ENCODE assay signal across 8 mouse cellular contexts in the genomic region with DNA sequence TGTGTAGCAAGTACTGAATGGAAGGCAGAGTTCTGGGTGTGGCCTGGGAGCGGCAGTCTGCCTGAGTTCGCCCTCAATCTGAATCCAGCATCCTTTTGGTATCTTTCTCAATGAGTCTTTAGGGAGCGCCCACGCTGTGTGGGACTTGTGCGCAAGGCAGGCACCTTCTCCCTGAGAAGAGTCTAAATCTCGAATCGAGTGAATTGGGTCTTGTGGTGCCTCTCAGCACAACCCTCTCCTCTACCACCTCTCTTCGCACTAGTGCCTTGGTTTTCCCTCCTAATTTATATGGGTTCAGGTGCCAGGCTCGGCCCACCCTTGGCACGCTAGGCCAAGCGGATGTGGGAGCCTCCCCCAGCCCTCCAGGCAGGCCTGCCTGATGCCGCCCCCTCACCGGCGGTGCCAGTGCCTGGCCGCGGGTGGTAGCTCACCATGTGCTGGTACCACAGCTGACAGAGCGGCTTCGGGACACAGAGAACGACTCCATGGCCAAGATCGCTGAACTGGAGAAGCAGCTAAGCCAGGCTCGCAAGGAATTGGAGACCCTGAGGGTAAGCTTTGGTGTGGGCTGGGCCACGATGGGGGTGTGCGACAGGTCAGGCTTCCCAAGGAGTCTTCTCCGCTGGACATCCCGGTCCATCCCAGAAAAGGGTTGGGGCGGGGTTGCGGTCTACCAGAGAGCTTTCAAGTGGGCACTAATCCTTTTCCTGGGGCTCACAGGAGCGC. TPM values are rescaled to one million over a fixed set of nuclear protein-coding genes. Genes with fewer than 3 reads are reported as not detected.
DNase-seq lines count a peak whose midpoint lies in the region; ATAC-seq and TF ChIP-seq lines count a peak whose summit lies in the region.

No protein-coding gene starts in this region.

- H3K36me3 ChIP-seq in kidney, postnatal 0 days (ENCODE audit: insufficient read depth, low read length) = no peaks in the 10 kb centered on the region
- H3K36me3 ChIP-seq in kidney, adult 2 months (ENCODE audit: control insufficient read depth, insufficient read depth, low read length) = peaks cover 1% of the 10 kb centered on the region; the same call in 1 of the 2 replicates
- peaks cover 25% of the 10 kb centered on the region for H3K36me3 ChIP-seq in hindbrain, embryonic 13.5 days
- H3K36me3 ChIP-seq in midbrain, embryonic 10.5 days = no peaks in the 10 kb centered on the region

- H3K4me3 ChIP-seq in kidney, postnatal 0 days (replicated peaks; ENCODE audit: low read depth, low read length) = peak overlapping the region; percentile 13; the same call in 1 of the 2 replicates
- H3K4me3 ChIP-seq in kidney, adult 2 months (ENCODE audit: insufficient read depth, low read depth, low read length) = no peak overlapping the region
- H3K4me3 ChIP-seq in hindbrain, embryonic 13.5 days = peak overlapping the region; percentile 37
- H3K4me3 ChIP-seq in midbrain, embryonic 10.5 days = peak overlapping the region; percentile 43

- peaks cover 23% of the 10 kb centered on the region for H3K27me3 ChIP-seq in kidney, postnatal 0 days (ENCODE audit: insufficient read depth, low read length)
- no peaks in the 10 kb centered on the region for H3K27me3 ChIP-seq in kidney, adult 2 months (replicated peaks; ENCODE audit: control insufficient read depth, insufficient read depth, low read length)
- H3K27me3 ChIP-seq in hindbrain, embryonic 13.5 days = peaks cover 87% of the 10 kb centered on the region
- peaks cover 82% of the 10 kb centered on the region for H3K27me3 ChIP-seq in midbrain, embryonic 10.5 days (ENCODE audit: low read depth, poor library complexity, severe bottlenecking)

- no peak for DNase-seq in kidney, postnatal 0 days (ENCODE audit: low spot score)
- no peak for DNase-seq in kidney, adult 2 months
- DNase-seq in cerebellum, postnatal 25 days = peak; percentile 69 to 74
- no peak for DNase-seq in midbrain, embryonic 10.5 days (ENCODE audit: low spot score)
- no peak for DNase-seq in urinary bladder, adult 18-20 months (ENCODE audit: low spot score in 2 of 2)
- DNase-seq in spleen, postnatal 36 days (ENCODE audit: low spot score in 2 of 2) = no peak
- DNase-seq in c-Kit-positive CD71-positive TER-119-positive erythroid progenitor cells, embryonic 14.5 days (ENCODE audit: low spot score) = no peak

- no peaks in the 10 kb centered on the region for H3K9me3 ChIP-seq in kidney, postnatal 0 days (replicated peaks; ENCODE audit: low read length)
- H3K9me3 ChIP-seq in hindbrain, embryonic 13.5 days = no peaks in the 10 kb centered on the region
- H3K9me3 ChIP-seq in midbrain, embryonic 10.5 days (replicated peaks) = no peaks in the 10 kb centered on the region

- 17% methylated on average over 28 of the region's 28 CpGs for WGBS in kidney, postnatal 0 days
- 53% methylated on average over 28 of the region's 28 CpGs for WGBS in kidney, adult 2 months
- 16% methylated on average over 28 of the region's 28 CpGs for WGBS in hindbrain, embryonic 13.5 days
- 14% methylated on average over 28 of the region's 28 CpGs for WGBS in midbrain, embryonic 10.5 days

- no peak for ATAC-seq in kidney, postnatal 0 days (replicated peaks; ENCODE audit: low FRiP score, low read depth)
- peak; percentile 27 for ATAC-seq in hindbrain, embryonic 13.5 days (ENCODE audit: low FRiP score)

- peaks cover 8% of the 10 kb centered on the region for H3K4me1 ChIP-seq in kidney, postnatal 0 days (replicated peaks; ENCODE audit: insufficient read depth, low read length)
- no peaks in the 10 kb centered on the region for H3K4me1 ChIP-seq in kidney, adult 2 months (ENCODE audit: control insufficient read depth, insufficient read depth, low read length)
- H3K4me1 ChIP-seq in hindbrain, embryonic 13.5 days (replicated peaks) = peaks cover 15% of the 10 kb centered on the region
- peaks cover 14% of the 10 kb centered on the region for H3K4me1 ChIP-seq in midbrain, embryonic 10.5 days

- no peak for TF ChIP-seq POLR2A in kidney, adult 2 months (IDR thresholded peaks at IDR 0.05; ENCODE audit: low read depth, low read length)

- H3K27ac ChIP-seq in kidney, postnatal 0 days = no peak overlapping the region
- no peak overlapping the region for H3K27ac ChIP-seq in kidney, adult 2 months (ENCODE audit: insufficient read depth, low read depth, low read length)
- H3K27ac ChIP-seq in hindbrain, embryonic 13.5 days = no peak overlapping the region
- H3K27ac ChIP-seq in midbrain, embryonic 10.5 days (replicated peaks) = no peak overlapping the region

- no peak for TF ChIP-seq CTCF in kidney, postnatal 0 days (IDR thresholded peaks at IDR 0.05; ENCODE audit: low read depth)
- no peak for TF ChIP-seq CTCF in kidney, adult 2 months (conservative IDR thresholded peaks at IDR 0.05; ENCODE audit: insufficient read depth, insufficient read length, low read depth, low read length)

- H3K4me2 ChIP-seq in kidney, postnatal 0 days (ENCODE audit: low read length) = peak overlapping the region; percentile 54
- peak overlapping the region; percentile 56 for H3K4me2 ChIP-seq in hindbrain, embryonic 13.5 days

- H3K9ac ChIP-seq in kidney, postnatal 0 days (ENCODE audit: low read depth, low read length) = no peak overlapping the region
- H3K9ac ChIP-seq in hindbrain, embryonic 13.5 days = peak overlapping the region; percentile 53

RNA-seq across cellular contexts. Expression of a gene that starts 16.0 kb away (rescaled TPM):
- polyA plus RNA-seq in kidney, postnatal 0 days (2015; fragmentation: Nextera tagmentation; extraction: Ambion mirVana) = 0.37 and 0.47 TPM in 2 replicates
- 0.09 and 0.22 TPM in 2 replicates for polyA plus RNA-seq in kidney, adult 2 months (2012; rRNA removed)
- 0.87 and 1.3 TPM in 2 replicates for polyA plus RNA-seq in hindbrain, embryonic 13.5 days (2015; fragmentation: Nextera tagmentation; extraction: Ambion mirVana)
- polyA plus RNA-seq in midbrain, embryonic 10.5 days (2016; fragmentation: Nextera tagmentation; extraction: Ambion mirVana) = 0.10 and 0.11 TPM in 2 replicates

RNA-seq across cellular contexts. Expression of a gene that starts 21.5 kb away (rescaled TPM):
- polyA plus RNA-seq in kidney, postnatal 0 days (2015; fragmentation: Nextera tagmentation; extraction: Ambion mirVana) = 2.6 and 3.4 TPM in 2 replicates
- 32.7 and 35.5 TPM in 2 replicates for polyA plus RNA-seq in kidney, adult 2 months (2012; rRNA removed)
- polyA plus RNA-seq in hindbrain, embryonic 13.5 days (2015; fragmentation: Nextera tagmentation; extraction: Ambion mirVana) = 3.1 and 3.3 TPM in 2 replicates
- 1.1 and 1.2 TPM in 2 replicates for polyA plus RNA-seq in midbrain, embryonic 10.5 days (2016; fragmentation: Nextera tagmentation; extraction: Ambion mirVana)

RNA-seq across cellular contexts. Expression of a gene that starts 25.8 kb away (rescaled TPM):
- not detected in 2 replicates for polyA plus RNA-seq in kidney, postnatal 0 days (2015; fragmentation: Nextera tagmentation; extraction: Ambion mirVana)
- polyA plus RNA-seq in kidney, adult 2 months (2012; rRNA removed) = not detected in 2 replicates
- 0.40 and 0.58 TPM in 2 replicates for polyA plus RNA-seq in hindbrain, embryonic 13.5 days (2015; fragmentation: Nextera tagmentation; extraction: Ambion mirVana)
- not detected in 2 replicates for polyA plus RNA-seq in midbrain, embryonic 10.5 days (2016; fragmentation: Nextera tagmentation; extraction: Ambion mirVana)

Comparison
In these comparisons a context has a peak if more than half of its experiments do, and no peak if none do; other contexts are left out.
1. DNase-seq: peak in cerebellum, postnatal 25 days (2 of 2); none in kidney, postnatal 0 days (single experiment), kidney, adult 2 months (single experiment), midbrain, embryonic 10.5 days (single experiment), urinary bladder, adult 18-20 months (0 of 2), spleen, postnatal 36 days (0 of 2) and c-Kit-positive CD71-positive TER-119-positive erythroid progenitor cells, embryonic 14.5 days (single experiment).